Mouse (Mus musculus) liver, embryonic 15.5 days (tissue): ENCODE results near the gene Mindy4. TPM values are rescaled to one million over a fixed set of nuclear protein-coding genes. Genes with fewer than 3 reads are reported as not detected.

ENCODE experiments used
- ATAC-seq: fragments of 200-750 bp; cut with Nextera tagmentation; 2 replicates; pipeline ENCODE4 v1.8.0; 2017; ENCODE audit warnings: moderate number of reproducible peaks, mild to moderate bottlenecking, moderate library complexity; ENCODE audit not compliant: insufficient read depth
- H3K27ac ChIP-seq: fragments of 300-500 bp; sonication (generic); replicated peaks from 2 replicates; pipeline ENCODE4 v1.5.1; 2015; ENCODE audit warnings: mild to moderate bottlenecking, inconsistent platforms
- H3K27me3 ChIP-seq: fragments of 300-500 bp; sonication (generic); 2 replicates; pipeline ENCODE4 v1.6.1; 2015; ENCODE audit warnings: mild to moderate bottlenecking, inconsistent platforms
- H3K36me3 ChIP-seq: fragments of 300-500 bp; sonication (generic); replicated peaks from 2 replicates; pipeline ENCODE4 v1.6.1; 2015; ENCODE audit warnings: moderate library complexity, mild to moderate bottlenecking, inconsistent platforms
- H3K4me1 ChIP-seq: fragments of 300-500 bp; sonication (generic); replicated peaks from 2 replicates; pipeline ENCODE4 v1.6.1; 2015; ENCODE audit warnings: inconsistent platforms
- H3K4me2 ChIP-seq: fragments of 300-500 bp; sonication (generic); 2 replicates; pipeline ENCODE4 v1.6.1; 2015; ENCODE audit warnings: moderate library complexity, mild to moderate bottlenecking, inconsistent platforms
- H3K4me3 ChIP-seq: fragments of 300-500 bp; sonication (generic); replicated peaks from 2 replicates; pipeline ENCODE4 v1.5.1; 2015; ENCODE audit warnings: mild to moderate bottlenecking, inconsistent platforms
- H3K9ac ChIP-seq: fragments of 300-500 bp; sonication (generic); 2 replicates; pipeline ENCODE4 v1.6.1; 2015; ENCODE audit warnings: moderate library complexity, mild to moderate bottlenecking, inconsistent platforms
- H3K9me3 ChIP-seq: fragments of 300-500 bp; sonication (generic); replicated peaks from 2 replicates; pipeline ENCODE4 v1.6.1; 2016; ENCODE audit warnings: inconsistent platforms
- WGBS: fragments of 180-500 bp; shearing (Covaris S2); methylation state at CpG from one replicate; pipeline ENCODE4 v1.1.7; 2015; ENCODE audit warnings: mixed read lengths; ENCODE audit not compliant: insufficient replicate concordance; 5-methylcytosine and 5-hydroxymethylcytosine counted together
- polyA plus RNA-seq: library from polyadenylated mRNA; unstranded; fragments of >200 nt; fragmentation: Nextera tagmentation; extraction: Ambion mirVana; gene quantifications from 2 replicates; pipeline ENCODE4 v1.2.1, GENCODE M21; 2015

Mindy4 gene
- polyA plus RNA-seq, 1 experiment from 2014 or later: 1.3 TPM

- peak overlapping the region; percentile 46 for H3K4me3 ChIP-seq
- H3K4me2 ChIP-seq: peak overlapping the region; percentile 79
- ATAC-seq: peak; percentile 63
- peak overlapping the region; percentile 87 for H3K27ac ChIP-seq
- peaks cover 98% of the 10 kb centered on the region for H3K4me1 ChIP-seq
- H3K27me3 ChIP-seq: no peaks in the 10 kb centered on the region
- 53% methylated on average over 9 of the region's 9 CpGs for whole genome bisulfite sequencing
- no peaks in the 10 kb centered on the region for H3K9me3 ChIP-seq
- peak overlapping the region; percentile 62 for H3K9ac ChIP-seq
- H3K36me3 ChIP-seq: peaks cover 42% of the 10 kb centered on the region
Observed at GRCm38 (mm10) chr6:55342328-55342727, 139.1 kb downstream of the Mindy4 start.

- H3K9ac ChIP-seq: no peak overlapping the region; the same call in 1 of the 2 replicates
- H3K9me3 ChIP-seq: no peaks in the 10 kb centered on the region
- peak overlapping the region; percentile 87; the same call in 1 of the 2 replicates for H3K27ac ChIP-seq
- no peak for ATAC-seq
- no peak overlapping the region for H3K4me2 ChIP-seq
- no peaks in the 10 kb centered on the region for H3K27me3 ChIP-seq
- H3K36me3 ChIP-seq: peaks cover 52% of the 10 kb centered on the region
- peaks cover 98% of the 10 kb centered on the region for H3K4me1 ChIP-seq
- no peak overlapping the region for H3K4me3 ChIP-seq
- 85% methylated on average over 10 of the region's 10 CpGs for WGBS
Observed at GRCm38 (mm10) chr6:55343446-55343845, 140.3 kb downstream of the Mindy4 start.

GRCm38 (mm10) chr6:55344291-55345016, 141.3 kb downstream of the Mindy4 start:
- Histone ChIP-seq H3K9me3 (no peaks in the 10 kb centered on the region), H3K9ac (no peak overlapping the region), H3K4me1 (peaks cover 98% of the 10 kb centered on the region), H3K27ac (peak overlapping the region; percentile 87), H3K4me2 (no peak overlapping the region), H3K4me3 (no peak overlapping the region), H3K27me3 (no peaks in the 10 kb centered on the region), H3K36me3 (peaks cover 58% of the 10 kb centered on the region)
- no peak for ATAC-seq
- WGBS: 73% methylated on average over 9 of the region's 9 CpGs

- Histone ChIP-seq H3K9ac (no peak overlapping the region), H3K36me3 (peaks cover 58% of the 10 kb centered on the region), H3K27ac (peak overlapping the region; percentile 51; the same call in 1 of the 2 replicates), H3K4me3 (no peak overlapping the region), H3K4me1 (peaks cover 90% of the 10 kb centered on the region), H3K9me3 (no peaks in the 10 kb centered on the region), H3K4me2 (no peak overlapping the region), H3K27me3 (no peaks in the 10 kb centered on the region)
- no peak for ATAC-seq
- WGBS: 89% methylated on average over 10 of the region's 10 CpGs
Observed at GRCm38 (mm10) chr6:55345264-55345663, 142.1 kb downstream of the Mindy4 start.

- H3K27ac ChIP-seq: 0 out of 2 replicates have a peak overlapping the region, but pooled peaks have one; percentile 56
- H3K9ac ChIP-seq: no peak overlapping the region
- 72% methylated on average over 7 of the region's 7 CpGs for WGBS
- peaks cover 78% of the 10 kb centered on the region for H3K4me1 ChIP-seq
- peaks cover 58% of the 10 kb centered on the region for H3K36me3 ChIP-seq
- no peaks in the 10 kb centered on the region for H3K27me3 ChIP-seq
- H3K4me2 ChIP-seq: no peak overlapping the region
- ATAC-seq: no peak
- no peak overlapping the region for H3K4me3 ChIP-seq
- no peaks in the 10 kb centered on the region for H3K9me3 ChIP-seq
Observed at GRCm38 (mm10) chr6:55346491-55346890, 143.3 kb downstream of the Mindy4 start.

- 44% methylated on average over 5 of the region's 5 CpGs for WGBS
- Histone ChIP-seq H3K4me1 (peaks cover 64% of the 10 kb centered on the region), H3K4me2 (peak overlapping the region; percentile 24), H3K4me3 (no peak overlapping the region), H3K27ac (peak overlapping the region; percentile 56), H3K9ac (peak overlapping the region; percentile 26; the same call in 1 of the 2 replicates), H3K9me3 (no peaks in the 10 kb centered on the region), H3K36me3 (peaks cover 50% of the 10 kb centered on the region), H3K27me3 (no peaks in the 10 kb centered on the region)
- ATAC-seq: peak; percentile 68
Observed at GRCm38 (mm10) chr6:55347711-55348571, 144.8 kb downstream of the Mindy4 start.

- 59% methylated on average over 4 of the region's 4 CpGs for WGBS
- Histone ChIP-seq H3K27me3 (no peaks in the 10 kb centered on the region), H3K9me3 (no peaks in the 10 kb centered on the region), H3K27ac (peak overlapping the region; percentile 56; the same call in 1 of the 2 replicates), H3K4me3 (no peak overlapping the region), H3K36me3 (peaks cover 40% of the 10 kb centered on the region), H3K9ac (no peak overlapping the region), H3K4me1 (peaks cover 54% of the 10 kb centered on the region), H3K4me2 (no peak overlapping the region)
- no peak for ATAC-seq
Observed at GRCm38 (mm10) chr6:55349231-55349630, 146.0 kb downstream of the Mindy4 start.

- no peak overlapping the region for H3K4me3 ChIP-seq
- H3K36me3 ChIP-seq: peaks cover 35% of the 10 kb centered on the region
- 81% methylated on average over 6 of the region's 6 CpGs for whole genome bisulfite sequencing
- H3K27ac ChIP-seq: 0 out of 2 replicates have a peak overlapping the region, but pooled peaks have one; percentile 1
- H3K9ac ChIP-seq: no peak overlapping the region
- no peak overlapping the region for H3K4me2 ChIP-seq
- H3K27me3 ChIP-seq: no peaks in the 10 kb centered on the region
- peaks cover 54% of the 10 kb centered on the region for H3K4me1 ChIP-seq
- no peak for ATAC-seq
- no peaks in the 10 kb centered on the region for H3K9me3 ChIP-seq
Observed at GRCm38 (mm10) chr6:55350383-55350952, 147.3 kb downstream of the Mindy4 start.

- H3K9ac ChIP-seq: no peak overlapping the region
- WGBS: 69% methylated on average over 7 of the region's 7 CpGs
- no peak overlapping the region for H3K4me3 ChIP-seq
- no peaks in the 10 kb centered on the region for H3K27me3 ChIP-seq
- peaks cover 22% of the 10 kb centered on the region for H3K36me3 ChIP-seq
- no peak overlapping the region for H3K27ac ChIP-seq
- no peaks in the 10 kb centered on the region for H3K9me3 ChIP-seq
- ATAC-seq: no peak
- H3K4me2 ChIP-seq: no peak overlapping the region
- H3K4me1 ChIP-seq: peaks cover 54% of the 10 kb centered on the region
Observed at GRCm38 (mm10) chr6:55351712-55352111, 148.5 kb downstream of the Mindy4 start.

GRCm38 (mm10) chr6:55353711-55354445, 150.7 kb downstream of the Mindy4 start:
- no peaks in the 10 kb centered on the region for H3K27me3 ChIP-seq

More at GRCm38 (mm10) chr6:55353711-55354445, 150.7 kb downstream of the Mindy4 start:
- Histone ChIP-seq H3K4me2 (no peak overlapping the region), H3K36me3 (0 out of 2 replicates have a peak, but pooled peaks cover 2% of the 10 kb centered on the region), H3K9me3 (no peaks in the 10 kb centered on the region), H3K4me1 (peaks cover 54% of the 10 kb centered on the region), H3K4me3 (no peak overlapping the region), H3K27ac (no peak overlapping the region), H3K9ac (no peak overlapping the region)
- WGBS: 71% methylated on average over 12 of the region's 12 CpGs
- no peak for ATAC-seq
